8 mouse cellular contexts compared by ENCODE assay signal in the genomic region with DNA sequence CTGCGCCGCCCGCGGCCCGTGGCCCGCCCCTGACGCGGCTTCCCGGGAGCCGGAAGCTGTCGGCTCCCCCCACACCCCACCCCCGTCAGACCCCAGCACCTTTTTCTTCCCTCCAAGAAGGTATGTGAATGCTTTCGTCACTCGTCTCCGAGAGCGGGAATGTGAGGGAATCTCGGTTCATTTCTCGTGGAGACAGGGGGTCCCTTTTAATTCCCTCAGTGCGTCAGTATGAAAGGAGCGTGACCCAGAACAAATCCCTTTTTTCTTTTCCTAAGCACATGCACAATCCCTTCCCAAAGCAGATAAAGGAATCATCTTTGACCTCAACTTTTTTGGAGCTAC. TPM values are rescaled to one million over a fixed set of nuclear protein-coding genes. Genes with fewer than 3 reads are reported as not detected.
A peak's percentile ranks its signal among the peaks of the same experiment; 100 is the strongest.
DNase-seq lines count a peak whose midpoint lies in the region; ATAC-seq and TF ChIP-seq lines count a peak whose summit lies in the region.

No protein-coding gene starts in this region.

- peak overlapping the region; percentile 90 for H3K27ac ChIP-seq in kidney, postnatal 0 days
- H3K27ac ChIP-seq in hindbrain, postnatal 0 days, result peak overlapping the region; percentile 97

- H3K4me3 ChIP-seq in kidney, postnatal 0 days (replicated peaks; ENCODE audit: low read depth, low read length), result peak overlapping the region; percentile 77
- peak overlapping the region; percentile 95 for H3K4me3 ChIP-seq in hindbrain, postnatal 0 days (ENCODE audit: low read length)

- TF ChIP-seq CTCF in kidney, postnatal 0 days (IDR thresholded peaks at IDR 0.05; ENCODE audit: low read depth), result no peak
- no peak for TF ChIP-seq CTCF in hindbrain, postnatal 0 days (IDR thresholded peaks at IDR 0.05; ENCODE audit: low read depth)

- intact Hi-C loops in left cerebral cortex, postnatal 14 days (cut with DNase I), result no loop called here

- no peaks in the 10 kb centered on the region for H3K36me3 ChIP-seq in kidney, postnatal 0 days (ENCODE audit: insufficient read depth, low read length)
- H3K36me3 ChIP-seq in hindbrain, postnatal 0 days (ENCODE audit: insufficient read depth, low read length), result no peaks in the 10 kb centered on the region

- ATAC-seq in kidney, postnatal 0 days (replicated peaks; ENCODE audit: low FRiP score, low read depth), result peak; percentile 5; the same call in 1 of the 2 replicates
- no peak for ATAC-seq in hindbrain, postnatal 0 days
- ATAC-seq in monocyte, adult 5-6 weeks (replicated peaks; ENCODE audit: insufficient number of reproducible peaks, low FRiP score, low TSS enrichment, poor library complexity, severe bottlenecking), result 0 out of 2 replicates have a peak, but pooled peaks have one; percentile 7

- peak overlapping the region; percentile 73 for H3K4me2 ChIP-seq in kidney, postnatal 0 days (ENCODE audit: low read length)
- peak overlapping the region; percentile 75 for H3K4me2 ChIP-seq in hindbrain, postnatal 0 days (ENCODE audit: low read depth, low read length)

- peak overlapping the region; percentile 87 for H3K9ac ChIP-seq in kidney, postnatal 0 days (ENCODE audit: low read depth, low read length)
- peak overlapping the region; percentile 96 for H3K9ac ChIP-seq in hindbrain, postnatal 0 days (replicated peaks; ENCODE audit: low read length)

- H3K4me1 ChIP-seq in kidney, postnatal 0 days (replicated peaks; ENCODE audit: insufficient read depth, low read length), result no peaks in the 10 kb centered on the region
- H3K4me1 ChIP-seq in hindbrain, postnatal 0 days (ENCODE audit: insufficient read depth, low read length), result no peaks in the 10 kb centered on the region

- no peak for DNase-seq in kidney, postnatal 0 days (ENCODE audit: low spot score)
- no peak for DNase-seq in kidney, adult 18-20 months
- DNase-seq in embryo, embryonic 9.5 days (ENCODE audit: extremely low spot score), result peak; percentile 80
- no peak for DNase-seq in hindbrain, postnatal 0 days (ENCODE audit: low spot score)
- no peak for DNase-seq in retina, postnatal 1 day
- no peak for DNase-seq in cerebellum, adult 11 months
- no peak for DNase-seq in left cerebral cortex, postnatal 14 days (ENCODE audit: low spot score in 2 of 2)

- no peaks in the 10 kb centered on the region for H3K9me3 ChIP-seq in kidney, postnatal 0 days (replicated peaks; ENCODE audit: low read length)
- no peaks in the 10 kb centered on the region for H3K9me3 ChIP-seq in hindbrain, postnatal 0 days (ENCODE audit: low read length)

- WGBS in kidney, postnatal 0 days, result 0% methylated on average over 20 of the region's 20 CpGs
- WGBS in hindbrain, postnatal 0 days, result under 1% methylated on average over 20 of the region's 20 CpGs

- H3K27me3 ChIP-seq in kidney, postnatal 0 days (ENCODE audit: insufficient read depth, low read length), result no peaks in the 10 kb centered on the region
- no peaks in the 10 kb centered on the region for H3K27me3 ChIP-seq in hindbrain, postnatal 0 days (ENCODE audit: insufficient read depth, low read length)

RNA-seq across cellular contexts. Expression of gene Zfyve9, which starts 0.2 kb away (rescaled TPM):
- polyA plus RNA-seq in kidney, postnatal 0 days (2015; fragmentation: Nextera tagmentation; extraction: Ambion mirVana), result 3.8 and 4.2 TPM in 2 replicates
- total RNA-seq in hindbrain, postnatal 0 days (2014; rRNA removed), result 25.9 and 28.5 TPM in 2 replicates
- polyA plus RNA-seq in hindbrain, postnatal 0 days (2015; fragmentation: Nextera tagmentation; extraction: Ambion mirVana), result 9.2 and 10.0 TPM in 2 replicates
- total RNA-seq in monocyte, adult 5-6 weeks (2017), result 93.3 to 121 TPM (median 117 TPM) in 3 replicates
- 10 to 100 TPM; 52.2 to 55.6 TPM for total RNA-seq in left cerebral cortex, postnatal 14 days (2021)

RNA-seq across cellular contexts. Expression of gene Btf3l4, which starts 52.6 kb away (rescaled TPM):
- 169 and 174 TPM in 2 replicates for polyA plus RNA-seq in kidney, postnatal 0 days (2015; fragmentation: Nextera tagmentation; extraction: Ambion mirVana)
- 80.6 and 89.6 TPM in 2 replicates for total RNA-seq in hindbrain, postnatal 0 days (2014; rRNA removed)
- 149 and 152 TPM in 2 replicates for polyA plus RNA-seq in hindbrain, postnatal 0 days (2015; fragmentation: Nextera tagmentation; extraction: Ambion mirVana)
- 40.7 to 71.0 TPM (median 58.7 TPM) in 3 replicates for total RNA-seq in monocyte, adult 5-6 weeks (2017)
- 10 to 100 TPM; 92.3 to 98.6 TPM for total RNA-seq in left cerebral cortex, postnatal 14 days (2021)

RNA-seq across cellular contexts. Expression of gene Txndc12, which starts 53.6 kb away (rescaled TPM):
- polyA plus RNA-seq in kidney, postnatal 0 days (2015; fragmentation: Nextera tagmentation; extraction: Ambion mirVana), result 94.0 and 98.3 TPM in 2 replicates
- total RNA-seq in hindbrain, postnatal 0 days (2014; rRNA removed), result 38.1 and 41.3 TPM in 2 replicates
- polyA plus RNA-seq in hindbrain, postnatal 0 days (2015; fragmentation: Nextera tagmentation; extraction: Ambion mirVana), result 68.2 and 73.3 TPM in 2 replicates
- total RNA-seq in monocyte, adult 5-6 weeks (2017), result 61.6 to 79.0 TPM (median 71.6 TPM) in 3 replicates
- 10 to 100 TPM; 40.4 to 45.2 TPM for total RNA-seq in left cerebral cortex, postnatal 14 days (2021)
